Mouse (Mus musculus) WW6 (cell line): ENCODE results near the gene Tas2r143.

Experiments used
- DNase-seq: peaks from one replicate; pipeline ENCODE4 v3.0.0-alpha.2; 2013; ENCODE audit warnings: low read depth, low spot score

The Tas2r143 gene

DNA sequence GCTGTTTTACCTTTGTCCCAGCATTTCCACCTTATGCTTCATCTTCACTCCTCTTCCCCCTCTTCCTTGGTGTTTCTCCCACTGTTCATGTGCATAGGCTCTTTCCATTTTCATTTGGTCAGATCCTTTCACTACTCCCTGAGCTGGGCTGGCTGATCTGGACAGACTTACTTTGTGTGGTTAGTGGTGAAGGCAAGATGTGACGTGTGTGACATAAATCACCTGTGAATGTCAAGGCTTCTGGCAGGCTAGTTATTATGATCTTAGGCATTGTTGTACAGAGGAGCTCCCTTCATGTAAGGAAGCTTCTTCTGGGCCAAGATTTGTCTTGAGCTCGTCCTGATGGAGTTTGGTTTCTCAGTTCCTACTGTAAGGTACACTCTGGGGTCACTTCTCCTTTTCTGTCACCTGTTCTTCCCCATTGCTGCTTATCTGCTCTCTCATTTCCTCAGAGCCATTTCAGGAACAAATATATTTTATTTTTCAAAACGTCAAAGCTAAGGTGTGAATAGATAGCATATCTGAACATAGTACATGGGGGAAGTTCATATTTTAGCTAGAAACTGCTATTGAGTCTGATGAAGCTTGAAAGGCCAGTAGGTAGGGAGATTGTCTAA is 2.9 kb upstream of the Tas2r143 start:
- no peak for DNase-seq

DNA sequence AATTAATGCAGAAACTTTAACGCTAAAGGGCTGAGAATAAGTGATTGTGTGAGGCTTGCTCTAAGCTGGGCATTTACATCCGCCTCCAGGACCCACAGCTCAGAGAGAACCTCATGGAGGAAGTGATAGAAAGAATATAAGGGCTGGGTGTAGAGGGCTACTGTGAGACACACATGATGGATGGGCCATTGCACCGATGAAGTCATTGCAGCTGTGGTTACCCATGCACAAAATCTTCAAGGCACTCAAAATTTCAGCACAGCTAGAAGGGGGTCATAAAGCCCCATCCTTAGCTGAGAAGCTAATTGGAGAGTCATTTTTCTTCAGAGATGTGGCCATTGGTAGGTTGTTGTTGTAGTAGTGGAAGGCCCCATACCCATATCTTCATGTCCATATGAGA is 1.8 kb upstream of the Tas2r143 start:
- DNase-seq = no peak

- no peak for DNase-seq
Measured at GRCm38 (mm10) chr6:42398998-42399397, 1.0 kb upstream of the Tas2r143 start.

- DNase-seq = no peak
Measured at GRCm38 (mm10) chr6:42405134-42405533, 5.1 kb downstream of the Tas2r143 start, which contains the start of gene Tas2r135. TSS of gene Tas2r135 (plus strand) at chr6:42405434.

DNA sequence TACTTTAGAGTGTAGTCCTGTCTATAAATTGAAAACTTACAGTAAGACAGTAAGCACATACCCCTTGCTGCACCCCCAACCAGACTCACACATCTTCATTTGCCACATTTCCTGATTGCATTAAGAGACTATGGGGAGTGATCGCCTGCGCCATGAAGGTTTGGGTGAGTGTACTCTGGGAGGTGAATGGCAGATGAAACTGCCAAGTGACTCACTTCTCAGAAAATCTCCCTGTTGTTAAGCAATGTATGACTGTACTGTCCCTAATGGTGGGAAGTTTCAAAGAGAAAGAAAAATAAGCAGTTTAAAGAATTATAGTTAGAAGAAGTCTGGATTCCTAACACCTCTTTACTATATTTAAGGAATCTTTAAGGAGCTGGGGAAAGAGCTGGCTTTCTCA is 19.4 kb downstream of the Tas2r143 start:
- DNase-seq = no peak

GRCm38 (mm10) chr6:42421439-42421838 is 21.4 kb downstream of the Tas2r143 start:
- no peak for DNase-seq

- DNase-seq = no peak
Measured at GRCm38 (mm10) chr6:42424472-42424871, 24.4 kb downstream of the Tas2r143 start.

- no peak for DNase-seq
Measured at GRCm38 (mm10) chr6:42426337-42426736, 26.3 kb downstream of the Tas2r143 start.

- no peak for DNase-seq
Measured at GRCm38 (mm10) chr6:42433554-42433953, 33.5 kb downstream of the Tas2r143 start.

GRCm38 (mm10) chr6:42434446-42434845 is 34.4 kb downstream of the Tas2r143 start, which contains the start of gene Tas2r126:
TSS of gene Tas2r126 (plus strand) at chr6:42434535.
- DNase-seq = no peak

DNA sequence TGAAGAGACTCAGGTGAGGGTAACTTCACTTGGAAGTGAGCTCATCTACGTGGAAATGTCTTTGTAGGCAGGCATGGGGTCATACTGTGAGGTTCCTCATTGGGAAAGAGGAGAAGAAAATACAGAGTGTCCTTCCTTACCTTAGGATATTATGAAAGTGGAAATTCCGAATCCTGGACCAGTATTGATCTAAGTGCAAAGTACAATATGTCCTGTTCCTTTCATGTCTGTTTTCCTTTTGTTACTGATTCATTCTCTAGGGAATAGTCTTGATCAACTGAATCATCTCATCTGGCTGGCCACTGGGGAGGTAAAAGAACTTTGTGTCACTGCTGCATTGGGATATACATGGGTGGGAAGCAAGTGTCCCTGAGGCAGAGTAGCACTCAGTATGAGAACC is 35.5 kb downstream of the Tas2r143 start:
- DNase-seq = no peak

DNA sequence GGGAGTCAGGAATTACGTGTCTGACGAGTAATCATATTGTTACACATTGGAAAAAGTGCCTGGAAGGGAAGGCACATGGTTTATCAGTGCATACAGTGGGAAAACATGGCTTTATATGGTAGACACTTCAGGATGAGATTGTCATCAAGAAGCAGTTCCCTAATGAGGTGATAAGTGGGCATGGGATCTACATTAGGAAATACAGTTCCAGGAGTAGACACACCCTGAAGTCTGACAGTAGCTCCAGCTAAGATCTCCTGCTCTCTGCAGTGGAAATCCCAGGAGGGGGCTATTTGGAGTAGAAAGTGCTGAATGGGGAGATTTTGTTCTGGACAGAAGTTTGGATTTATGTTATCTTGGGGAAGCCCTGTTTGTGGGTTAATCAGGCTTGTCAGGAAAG is 41.4 kb downstream of the Tas2r143 start:
- DNase-seq = no peak

GRCm38 (mm10) chr6:42444491-42444890 is 44.5 kb downstream of the Tas2r143 start:
- DNase-seq = no peak

DNA sequence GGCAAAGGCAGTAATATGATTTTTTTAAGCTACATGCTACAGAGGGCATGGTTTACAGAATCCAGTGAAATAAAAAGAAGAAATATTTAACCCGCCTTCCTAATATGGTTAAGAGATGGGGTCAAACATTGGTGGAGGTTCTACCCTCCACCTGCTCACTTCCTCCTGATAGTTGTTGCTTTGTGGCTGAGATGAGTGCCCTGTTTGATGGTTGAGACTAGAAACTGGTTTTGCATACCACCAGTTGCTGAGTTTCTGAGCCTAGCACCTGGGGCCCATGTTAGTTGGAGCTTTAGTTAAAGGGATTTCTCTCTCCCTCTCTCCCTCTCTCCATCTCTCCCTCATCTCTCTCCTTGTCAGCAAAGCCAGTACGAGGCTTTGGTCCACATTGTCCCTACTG is 47.3 kb downstream of the Tas2r143 start:
- DNase-seq = no peak
